Comparison of ENCODE assay signal across 26 mouse cellular contexts in genomic region chr9:121056526-121056925, GRCm38 (mm10).
"Had no signal": no experiment of that assay in that cellular context is flagged by ENCODE, and none has a peak within 500 bp of the region (broad histone marks: within the 10 kb centered on the region; RNA-seq: fewer than 3 reads in every experiment).

No protein-coding gene starts in this region.

- DNase-seq: gastrocnemius, adult 2 months; gastrocnemius, postnatal 10 days; gastrocnemius, postnatal 25 days; heart, adult 2 months; heart, postnatal 14 days; heart, postnatal 4 days; kidney, adult 18-20 months; kidney, adult 8-10 months; kidney, postnatal 10 days; kidney, postnatal 25 days; liver; liver, embryonic 13.5 days had no signal

- H3K27ac ChIP-seq: heart, embryonic 13.5 days; heart, embryonic 15.5 days; hindbrain, embryonic 10.5 days; hindbrain, embryonic 12.5 days; hindbrain, embryonic 14.5 days; left cerebral cortex, adult 2 months; limb, embryonic 13.5 days; liver, embryonic 13.5 days; liver, embryonic 15.5 days had no signal

- H3K36me3 ChIP-seq: heart, embryonic 13.5 days; heart, embryonic 15.5 days; hindbrain, embryonic 10.5 days; hindbrain, embryonic 12.5 days; limb, embryonic 13.5 days; liver, embryonic 13.5 days; liver, embryonic 15.5 days had no signal

- H3K9ac ChIP-seq: heart, embryonic 13.5 days; heart, embryonic 15.5 days; hindbrain, embryonic 12.5 days; hindbrain, embryonic 14.5 days; limb, embryonic 13.5 days; liver, embryonic 13.5 days; liver, embryonic 15.5 days had no signal

- ATAC-seq: hindbrain, embryonic 16.5 days; inflammation-experienced regulatory T-cells, adult 6 months; intestine, postnatal 0 days had no signal

- H3K4me2 ChIP-seq: heart, embryonic 11.5 days; heart, embryonic 13.5 days; heart, embryonic 15.5 days; hindbrain, embryonic 12.5 days; hindbrain, embryonic 14.5 days; limb, embryonic 13.5 days; liver, embryonic 11.5 days; liver, embryonic 13.5 days; liver, embryonic 15.5 days had no signal

- H3K27me3 ChIP-seq: heart, embryonic 13.5 days; heart, embryonic 15.5 days; hindbrain, embryonic 12.5 days; limb, embryonic 13.5 days; liver, embryonic 13.5 days; liver, embryonic 15.5 days had no signal

- H3K4me1 ChIP-seq: heart, embryonic 15.5 days; liver, embryonic 13.5 days; liver, embryonic 15.5 days had no signal

- H3K9me3 ChIP-seq: heart, embryonic 15.5 days; hindbrain, embryonic 10.5 days; hindbrain, embryonic 12.5 days; liver, embryonic 13.5 days; liver, embryonic 15.5 days had no signal

- H3K4me3 ChIP-seq: gastrocnemius, adult 2 months; heart, adult 2 months; heart, embryonic 13.5 days; heart, embryonic 15.5 days; hindbrain, embryonic 10.5 days; hindbrain, embryonic 12.5 days; layer of hippocampus, adult 2 months; left cerebral cortex, adult 2 months; limb, embryonic 13.5 days; liver, embryonic 13.5 days; liver, embryonic 15.5 days had no signal
